Mouse (Mus musculus) forebrain, embryonic 15.5 days (tissue): ENCODE data around the gene Cma1. TPM values are rescaled to one million over a fixed set of nuclear protein-coding genes. Genes with fewer than 3 reads are reported as not detected.

Experiments
- ATAC-seq: fragments of 200-750 bp; cut with Nextera tagmentation; replicated peaks from 2 replicates; pipeline ENCODE4 v1.8.0; 2017; ENCODE audit warnings: mild to moderate bottlenecking, moderate TSS enrichment, moderate library complexity
- H3K27ac ChIP-seq: fragments of 300-500 bp; sonication (generic); replicated peaks from 2 replicates; pipeline ENCODE4 v1.5.1; 2015; ENCODE audit warnings: mild to moderate bottlenecking, inconsistent platforms
- H3K27me3 ChIP-seq: fragments of 300-500 bp; sonication (generic); 2 replicates; pipeline ENCODE4 v1.6.1; 2015; ENCODE audit warnings: inconsistent platforms
- H3K36me3 ChIP-seq: fragments of 300-500 bp; sonication (generic); 2 replicates; pipeline ENCODE4 v1.6.1; 2015; ENCODE audit warnings: mild to moderate bottlenecking, inconsistent platforms
- H3K4me1 ChIP-seq: fragments of 300-500 bp; sonication (generic); 2 replicates; pipeline ENCODE4 v1.6.1; 2015; ENCODE audit warnings: inconsistent platforms
- H3K4me2 ChIP-seq: fragments of 300-500 bp; sonication (generic); replicated peaks from 2 replicates; pipeline ENCODE4 v1.6.1; 2015; ENCODE audit warnings: mild to moderate bottlenecking, inconsistent platforms
- H3K4me3 ChIP-seq: fragments of 300-500 bp; sonication (generic); 2 replicates; pipeline ENCODE4 v1.5.1; 2015; ENCODE audit warnings: mild to moderate bottlenecking, inconsistent platforms
- H3K9ac ChIP-seq: fragments of 300-500 bp; sonication (generic); replicated peaks from 2 replicates; pipeline ENCODE4 v1.6.1; 2015; ENCODE audit warnings: mild to moderate bottlenecking, inconsistent platforms
- H3K9me3 ChIP-seq: fragments of 300-500 bp; sonication (generic); 2 replicates; pipeline ENCODE4 v1.6.1; 2016; ENCODE audit warnings: inconsistent platforms
- WGBS: fragments of 180-500 bp; shearing (Covaris S2); methylation state at CpG from one replicate; pipeline ENCODE4 v1.1.7; 2015; ENCODE audit warnings: mixed read lengths; 5-methylcytosine and 5-hydroxymethylcytosine counted together
- polyA plus RNA-seq: library from polyadenylated mRNA; unstranded; fragments of >200 nt; fragmentation: Nextera tagmentation; extraction: Ambion mirVana; gene quantifications from 2 replicates; pipeline ENCODE4 v1.2.1, GENCODE M21; 2015

Gene Cma1
- polyA plus RNA-seq, 1 experiment from 2014 or later, result not detected

GRCm38 (mm10) chr14:55922475-55923232 is 21.8 kb downstream of the Cma1 start:
- H3K9me3 ChIP-seq, result no peaks in the 10 kb centered on the region
- no peak overlapping the region for H3K9ac ChIP-seq
- WGBS, result 83% methylated on average over 7 of the region's 7 CpGs
- ATAC-seq, result no peak
- no peak overlapping the region for H3K27ac ChIP-seq
- H3K27me3 ChIP-seq, result no peaks in the 10 kb centered on the region
- H3K36me3 ChIP-seq, result no peaks in the 10 kb centered on the region
- no peak overlapping the region for H3K4me2 ChIP-seq
- no peak overlapping the region for H3K4me3 ChIP-seq
- no peaks in the 10 kb centered on the region for H3K4me1 ChIP-seq

- H3K27ac ChIP-seq, result no peak overlapping the region
- no peaks in the 10 kb centered on the region for H3K9me3 ChIP-seq
- H3K36me3 ChIP-seq, result no peaks in the 10 kb centered on the region
- no peaks in the 10 kb centered on the region for H3K4me1 ChIP-seq
- H3K4me2 ChIP-seq, result peak overlapping the region; percentile 12; the same call in 1 of the 2 replicates
- H3K4me3 ChIP-seq, result no peak overlapping the region
- ATAC-seq, result peak; percentile 85
- 40% methylated on average over 14 of the region's 14 CpGs for WGBS
- H3K9ac ChIP-seq, result 0 out of 2 replicates have a peak overlapping the region, but pooled peaks have one; percentile 1
- H3K27me3 ChIP-seq, result no peaks in the 10 kb centered on the region
Measured at GRCm38 (mm10) chr14:55918240-55919082, 26.0 kb downstream of the Cma1 start.

GRCm38 (mm10) chr14:55913406-55913805 is 31.1 kb downstream of the Cma1 start:
- WGBS, result 63% methylated on average over 4 of the region's 4 CpGs

GRCm38 (mm10) chr14:55905518-55905917 is 39.0 kb downstream of the Cma1 start:
- H3K36me3 ChIP-seq, result no peaks in the 10 kb centered on the region
- H3K4me1 ChIP-seq, result peaks cover 7% of the 10 kb centered on the region
- no peak overlapping the region for H3K4me3 ChIP-seq
- H3K9me3 ChIP-seq, result no peaks in the 10 kb centered on the region
- no peak for ATAC-seq
- H3K9ac ChIP-seq, result no peak overlapping the region
- H3K4me2 ChIP-seq, result no peak overlapping the region
- H3K27ac ChIP-seq, result no peak overlapping the region
- no peaks in the 10 kb centered on the region for H3K27me3 ChIP-seq
- 42% methylated on average over 1 of the region's 1 CpGs for WGBS

More at GRCm38 (mm10) chr14:55913406-55913805, 31.1 kb downstream of the Cma1 start:
- Histone ChIP-seq H3K36me3 (no peaks in the 10 kb centered on the region), H3K9me3 (no peaks in the 10 kb centered on the region), H3K27ac (no peak overlapping the region), H3K9ac (no peak overlapping the region), H3K4me2 (no peak overlapping the region), H3K4me1 (no peaks in the 10 kb centered on the region), H3K4me3 (no peak overlapping the region), H3K27me3 (no peaks in the 10 kb centered on the region)
- ATAC-seq, result no peak

GRCm38 (mm10) chr14:55900414-55900755 is 44.1 kb downstream of the Cma1 start:
- Histone ChIP-seq H3K9ac (peak overlapping the region; percentile 77), H3K36me3 (peaks cover 22% of the 10 kb centered on the region), H3K27me3 (no peaks in the 10 kb centered on the region), H3K9me3 (no peaks in the 10 kb centered on the region), H3K4me1 (peaks cover 16% of the 10 kb centered on the region), H3K4me3 (peak overlapping the region; percentile 50), H3K27ac (peak overlapping the region; percentile 77), H3K4me2 (peak overlapping the region; percentile 88)
- no peak for ATAC-seq
- 8% methylated on average over 12 of the region's 12 CpGs for WGBS

GRCm38 (mm10) chr14:55899701-55900413 is 44.6 kb downstream of the Cma1 start, which contains the start of gene Sdr39u1:
TSS of gene Sdr39u1 (minus strand) at chr14:55900293.
- WGBS, result 4% methylated on average over 39 of the region's 39 CpGs
- Histone ChIP-seq H3K4me1 (peaks cover 16% of the 10 kb centered on the region), H3K9me3 (no peaks in the 10 kb centered on the region), H3K27me3 (no peaks in the 10 kb centered on the region), H3K4me2 (peak within 1 kb of the TSS; percentile 88), H3K4me3 (peak within 1 kb of the TSS; percentile 50), H3K9ac (peak within 1 kb of the TSS; percentile 77), H3K36me3 (peaks cover 27% of the 10 kb centered on the region), H3K27ac (peak within 1 kb of the TSS; percentile 77)
- peak; percentile 96 for ATAC-seq

GRCm38 (mm10) chr14:55898947-55899346 is 45.5 kb downstream of the Cma1 start:
- Histone ChIP-seq H3K4me1 (peaks cover 16% of the 10 kb centered on the region), H3K27ac (no peak overlapping the region), H3K36me3 (peaks cover 36% of the 10 kb centered on the region), H3K4me3 (peak overlapping the region; percentile 50; the same call in 1 of the 2 replicates), H3K4me2 (peak overlapping the region; percentile 88; the same call in 1 of the 2 replicates), H3K9me3 (no peaks in the 10 kb centered on the region), H3K9ac (no peak overlapping the region), H3K27me3 (no peaks in the 10 kb centered on the region)
- WGBS, result 92% methylated on average over 7 of the region's 7 CpGs
- no peak for ATAC-seq

- 95% methylated on average over 12 of the region's 12 CpGs for WGBS
- Histone ChIP-seq H3K27me3 (no peaks in the 10 kb centered on the region), H3K27ac (no peak overlapping the region), H3K4me2 (no peak overlapping the region), H3K4me3 (no peak overlapping the region), H3K9me3 (no peaks in the 10 kb centered on the region), H3K36me3 (peaks cover 42% of the 10 kb centered on the region), H3K4me1 (peaks cover 16% of the 10 kb centered on the region), H3K9ac (no peak overlapping the region)
- ATAC-seq, result no peak
Measured at GRCm38 (mm10) chr14:55897671-55898070, 46.8 kb downstream of the Cma1 start.

Other genes starting within 250 kb of the Cma1 start
- 0.09 and 0.20 TPM in 2 replicates for gene Tgm1, start 230.7 kb downstream of the Cma1 start, polyA plus RNA-seq
- gene Rabggta, start 222.4 kb downstream of the Cma1 start, polyA plus RNA-seq, result 49.9 and 51.4 TPM in 2 replicates
- 77.1 and 82.7 TPM in 2 replicates for gene Dhrs1, start 199.0 kb downstream of the Cma1 start, polyA plus RNA-seq
- 39.7 and 41.4 TPM in 2 replicates for gene Nop9, start 199.0 kb downstream of the Cma1 start, polyA plus RNA-seq
- gene Cideb, start 186.2 kb downstream of the Cma1 start, polyA plus RNA-seq, result 0.15 and 0.29 TPM in 2 replicates
- gene Ltb4r2, start 183.2 kb downstream of the Cma1 start, polyA plus RNA-seq, result 0.10 and 0.24 TPM in 2 replicates
- gene Ltb4r1, start 178.7 kb downstream of the Cma1 start, polyA plus RNA-seq, result 0.26 TPM in 1 of 2 replicates, not detected in the other
- gene Adcy4, start 160.6 kb downstream of the Cma1 start, polyA plus RNA-seq, result 2.9 and 4.0 TPM in 2 replicates
- 1.1 and 2.3 TPM in 2 replicates for gene Ripk3, start 155.8 kb downstream of the Cma1 start, polyA plus RNA-seq
- 10.9 and 13.6 TPM in 2 replicates for gene Nfatc4, start 121.5 kb downstream of the Cma1 start, polyA plus RNA-seq
- 10.5 and 10.7 TPM in 2 replicates for gene Nynrin, start 90.7 kb downstream of the Cma1 start, polyA plus RNA-seq
- gene Cbln3, start 60.3 kb downstream of the Cma1 start, polyA plus RNA-seq, result 0.29 and 0.32 TPM in 2 replicates
- gene Khnyn, start 59.7 kb downstream of the Cma1 start, polyA plus RNA-seq, result 10.1 and 10.4 TPM in 2 replicates
- 106 and 112 TPM in 2 replicates for gene Sdr39u1, start 44.4 kb downstream of the Cma1 start, polyA plus RNA-seq
- not detected in 2 replicates for gene Cma2, start 6.3 kb upstream of the Cma1 start, polyA plus RNA-seq
- gene Mcpt1, start 73.3 kb upstream of the Cma1 start, polyA plus RNA-seq, result not detected in 2 replicates
- not detected in 2 replicates for gene Mcpt9, start 85.8 kb upstream of the Cma1 start, polyA plus RNA-seq
- not detected in 2 replicates for gene Mcpt2, start 97.4 kb upstream of the Cma1 start, polyA plus RNA-seq
- gene Mcpt4, start 117.6 kb upstream of the Cma1 start, polyA plus RNA-seq, result not detected in 2 replicates
- 0.18 and 0.23 TPM in 2 replicates for gene Mcpt8, start 140.6 kb upstream of the Cma1 start, polyA plus RNA-seq
- not detected in 2 replicates for gene Ctsg, start 157.9 kb upstream of the Cma1 start, polyA plus RNA-seq
- not detected in 2 replicates for gene Gzme, start 175.9 kb upstream of the Cma1 start, polyA plus RNA-seq
- not detected in 2 replicates for gene Gzmd, start 187.9 kb upstream of the Cma1 start, polyA plus RNA-seq
- gene Gzmg, start 214.9 kb upstream of the Cma1 start, polyA plus RNA-seq, result not detected in 2 replicates
- not detected in 2 replicates for gene Gzmn, start 229.9 kb upstream of the Cma1 start, polyA plus RNA-seq